Mouse (Mus musculus) heart, embryonic 12.5 days (tissue): ENCODE results near the gene Gm10188. TPM values are rescaled to one million over a fixed set of nuclear protein-coding genes. Genes with fewer than 3 reads are reported as not detected.

Source experiments
- ATAC-seq: fragments of 200-750 bp; cut with Nextera tagmentation; 2 replicates; pipeline ENCODE4 v1.8.0; 2017; ENCODE audit warnings: moderate TSS enrichment, moderate library complexity; ENCODE audit not compliant: insufficient number of reproducible peaks, low FRiP score
- H3K27ac ChIP-seq: fragments of 300-500 bp; sonication (generic); 2 replicates; pipeline ENCODE4 v1.5.1; 2016; ENCODE audit warnings: mild to moderate bottlenecking, moderate library complexity; ENCODE audit not compliant: poor library complexity, severe bottlenecking
- H3K27me3 ChIP-seq: fragments of 300-500 bp; sonication (generic); replicated peaks from 2 replicates; pipeline ENCODE4 v1.6.1; 2016; ENCODE audit warnings: mild to moderate bottlenecking, moderate library complexity
- H3K36me3 ChIP-seq: fragments of 300-500 bp; sonication (generic); 2 replicates; pipeline ENCODE4 v1.6.1; 2016; ENCODE audit warnings: mild to moderate bottlenecking, moderate library complexity
- H3K4me1 ChIP-seq: fragments of 300-500 bp; sonication (generic); replicated peaks from 2 replicates; pipeline ENCODE4 v1.6.1; 2016; ENCODE audit warnings: mild to moderate bottlenecking
- H3K4me2 ChIP-seq: fragments of 300-500 bp; sonication (generic); 2 replicates; pipeline ENCODE4 v1.6.1; 2016; ENCODE audit warnings: mild to moderate bottlenecking, moderate library complexity
- H3K4me3 ChIP-seq: fragments of 300-500 bp; sonication (generic); 2 replicates; pipeline ENCODE4 v1.5.1; 2016; ENCODE audit warnings: mild to moderate bottlenecking
- H3K9ac ChIP-seq: fragments of 300-500 bp; sonication (generic); 2 replicates; pipeline ENCODE4 v1.6.1; 2016; ENCODE audit warnings: mild to moderate bottlenecking, moderate library complexity
- H3K9me3 ChIP-seq: fragments of 300-500 bp; sonication (generic); replicated peaks from 2 replicates; pipeline ENCODE4 v1.6.1; 2016; ENCODE audit warnings: mild to moderate bottlenecking, moderate library complexity
- WGBS: fragments of 180-500 bp; shearing (Covaris S2); methylation state at CpG from one replicate; pipeline ENCODE4 v1.1.7; 2016; 5-methylcytosine and 5-hydroxymethylcytosine counted together
- polyA plus RNA-seq: library from polyadenylated mRNA; unstranded; fragments of >200 nt; fragmentation: Nextera tagmentation; extraction: Ambion mirVana; gene quantifications from 2 replicates; pipeline ENCODE4 v1.2.1, GENCODE M21; 2016

Gene Gm10188
- polyA plus RNA-seq, 1 experiment from 2014 or later: not detected

- Histone ChIP-seq H3K27ac (no peak overlapping the region), H3K9ac (no peak overlapping the region), H3K4me2 (no peak overlapping the region), H3K4me1 (peaks cover 28% of the 10 kb centered on the region), H3K4me3 (no peak overlapping the region), H3K36me3 (no peaks in the 10 kb centered on the region), H3K9me3 (no peaks in the 10 kb centered on the region), H3K27me3 (peaks cover 70% of the 10 kb centered on the region)
- no peak for ATAC-seq
- WGBS: 59% methylated on average over 2 of the region's 2 CpGs
Observed at GRCm38 (mm10) chr1:132201936-132202335, 27.6 kb downstream of the Gm10188 start.

GRCm38 (mm10) chr1:132201511-132201860, 28.1 kb downstream of the Gm10188 start:
- ATAC-seq: no peak
- Histone ChIP-seq H3K4me3 (no peak overlapping the region), H3K9me3 (no peaks in the 10 kb centered on the region), H3K27me3 (peaks cover 75% of the 10 kb centered on the region), H3K4me2 (no peak overlapping the region), H3K9ac (no peak overlapping the region), H3K36me3 (no peaks in the 10 kb centered on the region), H3K4me1 (peaks cover 25% of the 10 kb centered on the region), H3K27ac (no peak overlapping the region)
- 22% methylated on average over 4 of the region's 4 CpGs for WGBS

GRCm38 (mm10) chr1:132200562-132201510, 28.7 kb downstream of the Gm10188 start:
- Histone ChIP-seq H3K4me1 (peaks cover 20% of the 10 kb centered on the region), H3K27ac (no peak overlapping the region), H3K36me3 (no peaks in the 10 kb centered on the region), H3K9me3 (no peaks in the 10 kb centered on the region), H3K9ac (no peak overlapping the region), H3K4me3 (no peak overlapping the region), H3K4me2 (peak overlapping the region; percentile 55), H3K27me3 (peaks cover 79% of the 10 kb centered on the region)
- no peak for ATAC-seq
- 23% methylated on average over 11 of the region's 11 CpGs for WGBS

- Histone ChIP-seq H3K4me2 (peak overlapping the region; percentile 55), H3K4me1 (peaks cover 22% of the 10 kb centered on the region), H3K27ac (no peak overlapping the region), H3K9ac (no peak overlapping the region), H3K9me3 (no peaks in the 10 kb centered on the region), H3K27me3 (peaks cover 87% of the 10 kb centered on the region), H3K36me3 (no peaks in the 10 kb centered on the region), H3K4me3 (no peak overlapping the region)
- ATAC-seq: no peak
- WGBS: 10% methylated on average over 12 of the region's 12 CpGs
Observed at GRCm38 (mm10) chr1:132199934-132200333, 29.6 kb downstream of the Gm10188 start.

GRCm38 (mm10) chr1:132199244-132199643, 30.3 kb downstream of the Gm10188 start:
- Histone ChIP-seq H3K27me3 (peaks cover 89% of the 10 kb centered on the region), H3K4me3 (no peak overlapping the region), H3K9me3 (no peaks in the 10 kb centered on the region), H3K4me2 (no peak overlapping the region), H3K9ac (no peak overlapping the region), H3K27ac (no peak overlapping the region), H3K4me1 (peaks cover 29% of the 10 kb centered on the region), H3K36me3 (no peaks in the 10 kb centered on the region)
- ATAC-seq: no peak
- 66% methylated on average over 6 of the region's 6 CpGs for WGBS

- WGBS: 82% methylated on average over 16 of the region's 16 CpGs
- Histone ChIP-seq H3K36me3 (no peaks in the 10 kb centered on the region), H3K4me2 (no peak overlapping the region), H3K9ac (no peak overlapping the region), H3K4me1 (peaks cover 30% of the 10 kb centered on the region), H3K4me3 (no peak overlapping the region), H3K9me3 (no peaks in the 10 kb centered on the region), H3K27ac (no peak overlapping the region), H3K27me3 (peaks cover 89% of the 10 kb centered on the region)
- ATAC-seq: no peak
Observed at GRCm38 (mm10) chr1:132198401-132199071, 31.0 kb downstream of the Gm10188 start.

- WGBS: 17% methylated on average over 9 of the region's 9 CpGs
- Histone ChIP-seq H3K9ac (no peak overlapping the region), H3K36me3 (no peaks in the 10 kb centered on the region), H3K4me2 (no peak overlapping the region), H3K27me3 (peaks cover 91% of the 10 kb centered on the region), H3K4me3 (no peak overlapping the region), H3K4me1 (peaks cover 30% of the 10 kb centered on the region), H3K9me3 (no peaks in the 10 kb centered on the region), H3K27ac (no peak overlapping the region)
- no peak for ATAC-seq
Observed at GRCm38 (mm10) chr1:132197666-132198065, 31.9 kb downstream of the Gm10188 start.

- H3K27me3 ChIP-seq: peaks cover 92% of the 10 kb centered on the region
- no peak for ATAC-seq
- H3K27ac ChIP-seq: no peak overlapping the region
- H3K9me3 ChIP-seq: no peaks in the 10 kb centered on the region
- peaks cover 39% of the 10 kb centered on the region for H3K4me1 ChIP-seq
- 44% methylated on average over 7 of the region's 7 CpGs for WGBS
- no peak overlapping the region for H3K9ac ChIP-seq
- no peak overlapping the region for H3K4me2 ChIP-seq
- no peak overlapping the region for H3K4me3 ChIP-seq
- H3K36me3 ChIP-seq: no peaks in the 10 kb centered on the region
Observed at GRCm38 (mm10) chr1:132196337-132196736, 33.2 kb downstream of the Gm10188 start.

- H3K27ac ChIP-seq: no peak overlapping the region
- H3K36me3 ChIP-seq: no peaks in the 10 kb centered on the region
- H3K9me3 ChIP-seq: no peaks in the 10 kb centered on the region
- no peak overlapping the region for H3K4me3 ChIP-seq
- peaks cover 92% of the 10 kb centered on the region for H3K27me3 ChIP-seq
- no peak overlapping the region for H3K4me2 ChIP-seq
- WGBS: 52% methylated on average over 5 of the region's 5 CpGs
- H3K4me1 ChIP-seq: peaks cover 45% of the 10 kb centered on the region
- no peak for ATAC-seq
- no peak overlapping the region for H3K9ac ChIP-seq
Observed at GRCm38 (mm10) chr1:132195681-132196080, 33.9 kb downstream of the Gm10188 start.

GRCm38 (mm10) chr1:132195100-132195499, 34.5 kb downstream of the Gm10188 start:
- Histone ChIP-seq H3K4me1 (peaks cover 45% of the 10 kb centered on the region), H3K27ac (no peak overlapping the region), H3K36me3 (no peaks in the 10 kb centered on the region), H3K9me3 (no peaks in the 10 kb centered on the region), H3K9ac (no peak overlapping the region), H3K4me3 (no peak overlapping the region), H3K4me2 (no peak overlapping the region), H3K27me3 (peaks cover 92% of the 10 kb centered on the region)
- no peak for ATAC-seq
- WGBS: 66% methylated on average over 9 of the region's 9 CpGs

- no peak overlapping the region for H3K9ac ChIP-seq
- H3K4me2 ChIP-seq: no peak overlapping the region
- 42% methylated on average over 3 of the region's 3 CpGs for WGBS
- H3K4me3 ChIP-seq: no peak overlapping the region
- peaks cover 92% of the 10 kb centered on the region for H3K27me3 ChIP-seq
- H3K36me3 ChIP-seq: no peaks in the 10 kb centered on the region
- no peak for ATAC-seq
- no peak overlapping the region for H3K27ac ChIP-seq
- H3K9me3 ChIP-seq: no peaks in the 10 kb centered on the region
- peaks cover 44% of the 10 kb centered on the region for H3K4me1 ChIP-seq
Observed at GRCm38 (mm10) chr1:132194624-132195023, 34.9 kb downstream of the Gm10188 start.
